Mouse (Mus musculus) gastrocnemius, adult 18-20 months (tissue): ENCODE data around the gene Med20. TPM values are rescaled to one million over a fixed set of nuclear protein-coding genes. Genes with fewer than 3 reads are reported as not detected.
"Not testable (repeated sequence)": the region's sequence is repeated elsewhere in the genome, so short reads cannot be mapped to it uniquely, and the experiment has no call there.

ENCODE experiments used
- DNase-seq: peaks from one replicate; pipeline ENCODE4 v3.0.0; 2021; ENCODE audit warnings: low spot score
- total RNA-seq, 2 experiments: library from RNA; stranded (reverse); gene quantifications; 2 replicates each; pipeline ENCODE4 v1.2.3; 2021

The Med20 gene
- total RNA-seq, 2 experiments from 2014 or later = 14.7 to 15.4 TPM

DNA sequence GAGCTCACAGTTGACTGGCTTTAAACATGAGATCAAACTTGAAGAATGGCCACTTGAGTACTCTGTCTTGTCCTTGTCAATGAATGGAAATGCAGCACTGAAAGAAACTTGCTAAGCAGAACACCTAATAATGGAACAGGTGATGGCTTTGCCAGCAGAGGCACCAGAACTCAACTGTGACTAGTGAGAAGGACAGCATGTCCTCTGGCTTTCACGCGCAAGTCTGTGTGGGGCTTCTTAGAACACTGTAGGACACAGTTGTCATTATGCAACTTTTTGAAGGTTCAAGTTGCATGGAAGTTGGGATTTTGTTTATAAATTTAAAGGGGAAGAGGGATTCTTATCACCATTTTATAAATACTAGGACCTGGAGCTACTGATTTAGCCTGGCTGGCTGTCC lies 13.7 kb downstream of the Med20 start:
- peak; percentile 53 for DNase-seq

DNA sequence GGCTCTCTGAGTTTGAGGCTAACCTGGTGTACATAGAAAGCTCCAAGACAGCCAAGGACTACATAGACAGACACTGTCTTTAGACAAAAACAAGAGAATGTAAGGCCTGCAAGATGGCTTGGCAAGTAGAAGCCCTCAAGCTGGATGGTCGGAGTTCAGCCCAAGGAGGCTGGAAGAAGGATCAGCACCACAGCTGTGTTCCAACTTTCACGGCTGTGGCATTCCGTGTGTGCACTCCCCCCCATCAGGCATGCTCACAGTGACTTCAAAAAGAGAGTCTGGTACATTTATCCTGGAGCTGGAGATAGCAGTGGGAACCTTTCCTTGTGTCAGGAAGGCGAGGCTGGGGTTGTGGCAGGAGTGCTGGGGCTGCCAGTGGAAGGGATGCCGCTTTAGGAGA lies 14.6 kb downstream of the Med20 start:
- no peak for DNase-seq

DNA sequence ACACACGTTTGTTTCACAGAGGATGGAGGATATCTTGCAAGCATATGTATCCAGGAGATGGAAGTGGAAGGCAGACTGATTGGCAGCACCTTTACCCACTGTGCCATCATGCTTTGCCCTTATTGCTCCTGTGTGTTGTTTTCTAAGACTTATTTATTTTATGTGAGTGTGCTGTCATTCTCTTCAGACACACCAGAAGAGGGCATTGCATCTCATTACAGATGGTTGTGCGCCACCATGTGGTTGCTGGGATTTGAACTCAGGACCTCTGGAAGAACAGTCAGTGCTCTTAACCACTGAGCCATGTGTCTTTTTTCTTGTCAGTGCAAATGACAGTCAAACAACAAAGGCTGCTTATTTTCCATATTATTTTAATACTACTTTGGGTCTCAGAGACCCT lies 16.4 kb downstream of the Med20 start:
- no peak for DNase-seq

DNA sequence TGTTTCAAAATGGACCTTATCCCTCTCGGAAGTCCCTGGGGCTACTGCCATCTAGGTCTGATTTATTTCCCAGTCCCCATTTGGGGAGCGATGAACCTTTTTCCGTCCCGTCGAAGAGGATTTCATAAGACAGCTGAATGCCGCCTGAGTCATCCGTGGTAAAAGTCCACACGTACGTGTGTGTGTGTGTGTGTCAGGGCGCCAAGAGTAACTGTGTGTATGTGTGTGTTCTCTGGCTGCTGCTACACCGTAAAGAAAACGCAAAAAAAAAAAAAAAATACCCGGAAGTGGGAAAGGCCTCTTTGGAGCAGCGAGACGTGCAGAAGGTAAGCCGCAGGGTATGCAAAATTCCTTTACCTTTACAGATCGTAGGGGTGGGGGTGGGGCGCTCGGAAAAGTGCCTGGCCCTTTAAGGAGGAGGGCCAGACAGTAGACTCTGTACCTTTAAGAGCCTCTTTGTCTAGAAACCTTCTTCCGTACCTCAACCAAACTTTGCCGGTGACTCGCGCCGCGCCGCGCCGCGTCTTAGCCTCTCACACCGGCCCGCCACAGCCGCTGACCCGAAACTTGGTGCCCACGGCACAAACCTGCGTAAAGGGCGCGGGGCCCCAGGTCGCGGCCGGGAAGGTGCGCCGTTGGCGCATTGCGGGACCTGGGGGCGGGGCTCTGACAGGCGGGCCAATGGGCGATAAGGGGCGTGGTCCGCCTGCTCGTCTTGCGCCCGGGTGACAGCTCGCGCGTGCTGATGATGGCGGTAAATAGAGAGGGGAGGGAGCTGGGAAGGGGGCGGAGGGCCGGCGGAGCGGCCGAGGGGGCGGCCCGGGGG lies 17.7 kb downstream of the Med20 start:
- DNase-seq = peak; percentile 94

DNA sequence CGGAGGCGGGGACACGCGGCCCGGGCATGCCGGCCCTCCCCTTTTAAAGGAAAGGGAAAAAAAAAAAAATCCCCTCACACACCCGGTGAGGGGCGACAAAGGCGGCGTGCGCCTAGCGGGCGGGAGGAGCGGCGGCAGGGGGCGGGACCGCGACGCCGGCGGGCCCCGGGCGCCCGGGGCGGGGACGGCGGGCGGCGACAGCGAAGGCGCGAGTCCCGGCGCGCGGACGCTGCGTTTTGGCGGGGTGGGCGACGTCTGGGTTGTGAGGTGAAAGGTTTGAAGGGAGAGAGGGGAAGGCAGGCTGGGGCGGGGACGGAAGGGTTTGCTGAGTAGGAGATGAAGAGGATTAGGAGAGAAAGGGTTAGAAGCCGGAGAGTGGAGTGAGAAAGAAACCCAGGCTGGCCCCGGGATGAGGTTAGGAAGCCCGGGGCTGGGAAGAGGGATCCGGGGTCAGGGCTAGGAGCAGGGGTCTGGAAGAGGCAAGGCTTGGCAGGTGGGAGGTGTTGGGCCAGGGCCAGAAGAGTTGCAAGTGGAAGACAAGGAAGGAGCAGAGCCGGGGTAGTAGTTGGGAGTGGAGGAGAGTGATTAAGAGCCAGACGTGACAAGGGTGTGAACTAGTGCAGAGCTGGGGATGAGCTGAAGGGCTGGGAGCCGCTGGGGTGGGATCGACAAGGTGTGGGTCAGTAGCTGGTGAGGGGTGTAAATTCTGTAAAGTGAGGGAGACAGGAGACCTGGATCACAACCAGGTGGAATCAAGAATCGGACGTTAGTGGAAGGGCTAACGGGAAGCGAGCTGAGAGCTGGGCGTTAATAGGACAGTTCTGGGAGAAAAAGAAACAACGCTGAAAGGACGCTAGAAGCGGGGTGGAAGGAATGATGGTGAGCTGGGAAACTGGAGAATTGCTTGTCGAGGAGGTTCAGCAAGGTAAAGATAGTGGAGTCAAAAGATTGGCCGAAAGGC lies 18.6 kb downstream of the Med20 start:
- DNase-seq = peak; percentile 34

DNA sequence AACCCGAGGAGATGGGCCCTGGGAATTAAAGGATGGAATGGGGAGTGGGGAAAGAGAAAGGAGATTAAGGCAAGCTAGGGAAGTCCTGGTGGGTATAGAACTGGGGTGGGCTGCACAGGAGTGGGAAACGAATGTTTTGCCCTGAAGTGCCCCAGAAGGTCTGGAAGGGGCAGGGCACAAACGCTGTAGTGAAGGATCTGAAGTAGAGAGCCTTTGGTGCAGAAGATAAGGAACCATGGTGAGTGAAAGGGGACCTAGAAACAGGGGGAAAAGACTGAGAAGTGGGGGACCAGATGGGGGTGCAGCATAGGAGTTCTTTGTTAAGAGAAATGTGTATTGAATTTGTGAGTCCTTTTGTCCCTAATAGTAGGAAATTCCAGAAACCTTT lies 19.3 kb downstream of the Med20 start, which contains the start of gene Usp49:
Gene Usp49, plus strand, starts transcription at position 13 of the 388 bp plus-strand sequence.
- DNase-seq = no peak

DNA sequence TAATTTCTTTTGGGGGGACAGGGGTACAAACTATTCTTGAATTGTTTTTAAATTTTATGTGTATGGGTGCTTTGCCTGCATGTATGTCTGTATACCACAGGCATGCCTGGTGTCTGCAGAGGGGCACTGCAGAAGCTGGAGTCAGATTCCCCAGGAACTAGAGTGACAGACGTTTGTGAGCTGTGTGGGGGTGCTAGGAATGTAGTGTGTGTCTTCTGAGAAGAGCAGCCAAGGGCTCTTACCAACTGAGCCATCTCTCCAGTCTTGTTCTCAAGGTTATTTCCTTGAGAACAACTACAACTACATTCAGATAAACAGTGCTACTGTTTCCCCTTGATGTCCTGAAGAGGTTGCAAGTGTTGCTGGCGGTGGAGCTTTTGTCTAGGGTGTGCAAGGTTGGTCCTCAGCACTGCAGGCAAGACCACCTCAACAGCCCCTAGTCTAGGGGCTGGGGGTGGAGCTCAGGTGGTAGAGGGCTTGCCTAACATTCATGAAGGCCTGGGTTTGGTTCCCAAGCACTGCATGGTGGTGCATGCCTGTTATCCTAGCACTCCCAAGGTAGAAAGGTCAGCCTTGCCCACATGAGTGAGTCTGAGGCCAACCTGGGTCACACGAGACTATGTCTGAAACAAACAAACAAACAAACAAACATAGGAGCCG lies 20.9 kb downstream of the Med20 start:
- DNase-seq = no peak

DNA sequence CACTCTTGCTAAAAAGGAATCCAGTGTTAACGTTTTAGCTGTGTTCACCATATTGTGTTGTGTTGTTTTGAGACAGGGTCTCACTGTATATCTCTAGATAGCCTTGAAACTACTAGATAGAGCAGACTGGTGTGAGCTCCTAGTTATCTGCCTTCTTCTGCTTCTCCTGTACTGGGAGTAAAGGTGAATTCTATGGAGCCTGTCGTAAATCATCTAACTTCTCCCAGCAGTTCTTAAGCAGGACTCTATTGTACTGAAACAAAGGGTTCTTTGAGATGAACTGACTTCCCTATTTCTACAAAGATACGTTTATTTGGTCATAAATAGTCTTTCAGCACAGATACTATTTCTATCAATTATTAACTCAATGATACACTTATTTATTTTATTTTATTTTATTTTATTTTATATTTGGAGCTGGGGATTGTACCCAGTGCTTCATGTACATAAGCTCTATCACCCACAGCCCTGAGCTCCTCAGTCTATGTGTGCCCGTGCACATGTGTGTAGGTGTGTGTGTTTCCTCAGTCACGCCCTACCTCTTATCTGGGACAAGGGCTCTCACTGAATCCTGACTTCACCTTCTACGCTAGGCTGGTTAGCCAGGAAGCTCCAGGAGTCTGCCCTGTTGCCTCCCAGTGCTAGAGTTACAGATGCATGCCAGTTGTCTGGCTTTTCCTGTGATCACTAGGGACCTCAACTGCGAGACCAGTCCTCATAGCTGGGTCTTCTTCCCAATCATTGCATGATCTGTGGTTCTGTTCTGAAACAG lies 22.8 kb downstream of the Med20 start:
- DNase-seq = no peak

DNA sequence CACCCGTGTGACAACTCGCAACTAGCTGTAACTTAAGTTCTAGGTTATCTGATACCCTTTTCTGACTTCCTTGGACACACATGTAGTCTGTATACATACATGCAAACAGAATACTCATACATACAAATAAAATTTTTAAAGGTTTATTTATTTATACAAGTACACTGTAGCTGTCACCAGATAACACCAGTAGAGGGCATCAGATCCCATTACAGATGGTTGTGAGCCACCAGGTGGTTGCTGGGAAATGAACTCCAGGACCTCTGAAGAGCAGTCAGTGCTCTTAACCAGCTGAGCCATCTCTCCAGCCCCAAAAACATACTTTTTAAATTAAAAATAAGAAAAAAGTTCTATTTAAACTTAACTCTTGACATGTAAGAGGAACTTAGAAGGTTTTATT lies 31.6 kb downstream of the Med20 start:
- DNase-seq = no peak

DNA sequence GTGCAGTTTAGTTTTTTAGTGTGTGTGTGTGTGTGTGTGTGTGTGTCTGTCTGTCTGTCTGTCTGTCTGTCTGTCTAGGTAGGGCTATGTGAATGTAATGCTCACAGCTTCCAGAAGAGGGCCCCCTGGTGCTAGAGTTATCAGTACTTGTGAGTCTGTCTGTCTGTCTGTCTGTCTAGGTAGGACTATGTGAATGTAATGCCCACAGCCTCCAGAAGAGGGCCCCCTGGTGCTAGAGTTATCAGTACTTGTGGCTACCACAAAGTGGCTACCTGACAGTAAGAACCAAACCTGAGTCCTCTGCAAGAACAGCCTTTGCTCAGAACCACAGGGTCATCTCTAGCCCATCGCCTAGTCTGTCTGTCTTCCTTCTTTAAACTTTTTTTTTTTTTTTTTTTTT lies 35.3 kb downstream of the Med20 start:
- DNase-seq = peak; percentile 64

DNA sequence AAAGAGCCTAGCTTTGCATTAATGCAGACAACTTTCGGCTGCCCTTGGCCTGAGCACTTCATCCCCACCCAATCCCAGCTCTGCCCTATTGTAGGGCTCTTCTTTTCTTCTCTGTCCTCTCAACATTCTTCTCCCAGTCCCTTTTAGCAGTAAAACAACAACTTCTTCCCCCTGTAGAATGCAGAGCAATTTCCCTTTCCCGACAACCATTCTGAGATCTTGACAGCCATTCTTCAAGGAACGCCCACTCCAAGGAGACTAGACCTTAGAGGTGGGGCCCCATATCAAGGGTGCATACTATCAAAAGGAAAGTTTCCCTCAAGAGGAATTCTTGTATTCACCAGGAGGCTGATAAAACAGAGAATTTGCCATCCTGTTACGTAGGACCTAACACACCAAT lies 37.6 kb downstream of the Med20 start:
- DNase-seq = no peak

DNA sequence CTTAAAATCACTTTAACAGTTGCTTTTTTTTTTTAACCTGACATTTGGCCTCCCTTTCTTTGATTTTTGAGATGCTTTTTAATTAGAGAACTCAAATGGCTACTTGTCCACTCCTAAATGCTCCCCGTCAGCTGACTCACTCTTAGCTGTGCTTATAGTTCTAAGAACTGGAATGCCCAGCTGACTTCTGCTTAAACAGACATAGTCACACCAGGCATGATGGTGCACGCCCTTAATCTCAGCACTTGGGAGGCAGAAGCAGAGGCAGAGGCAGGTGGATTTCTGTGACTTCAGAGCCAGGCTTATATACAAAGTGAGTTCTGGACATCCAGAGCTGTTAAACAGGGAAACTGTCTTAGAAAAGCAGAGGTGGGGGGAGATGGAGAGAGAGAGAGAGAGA lies 40.6 kb downstream of the Med20 start:
- no peak for DNase-seq

DNA sequence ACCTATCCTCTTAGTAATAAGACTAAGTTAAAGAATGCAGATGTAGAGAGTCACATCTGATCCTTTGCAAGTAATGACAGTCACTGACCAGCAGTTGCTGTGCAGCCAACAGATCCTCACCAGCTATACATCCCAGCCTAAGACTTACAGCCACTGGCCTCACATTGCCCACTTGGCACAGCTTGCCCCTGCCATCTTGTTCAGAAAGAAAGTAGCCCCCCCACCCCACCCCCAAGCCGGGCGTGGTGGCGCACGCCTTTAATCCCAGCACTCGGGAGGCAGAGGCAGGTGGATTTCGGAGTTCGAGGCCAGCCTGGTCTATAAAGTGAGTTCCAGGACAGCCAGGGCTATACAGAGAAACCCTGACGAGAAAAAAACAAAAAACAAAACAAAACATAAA lies 43.0 kb downstream of the Med20 start:
- not testable (repeated sequence) for DNase-seq

DNA sequence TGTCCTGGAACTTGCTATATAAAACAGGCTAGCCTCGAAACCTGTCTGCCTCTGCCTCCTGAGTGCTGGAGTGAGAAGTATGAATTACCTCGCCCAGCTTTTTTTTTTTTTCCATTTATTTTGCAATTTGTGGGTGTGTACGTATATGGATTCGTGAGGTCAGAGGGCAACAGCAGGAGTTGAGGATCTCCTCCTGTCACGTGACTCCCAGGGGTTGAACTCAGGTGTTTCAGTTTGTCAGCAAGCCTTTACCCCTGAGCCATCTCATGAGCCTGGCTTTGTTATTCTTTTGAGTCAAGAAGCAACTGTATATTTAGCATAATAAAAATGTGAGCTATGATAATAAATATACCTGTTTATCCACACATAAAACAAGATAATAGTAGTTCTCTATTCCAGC lies 44.3 kb downstream of the Med20 start:
- no peak for DNase-seq

DNA sequence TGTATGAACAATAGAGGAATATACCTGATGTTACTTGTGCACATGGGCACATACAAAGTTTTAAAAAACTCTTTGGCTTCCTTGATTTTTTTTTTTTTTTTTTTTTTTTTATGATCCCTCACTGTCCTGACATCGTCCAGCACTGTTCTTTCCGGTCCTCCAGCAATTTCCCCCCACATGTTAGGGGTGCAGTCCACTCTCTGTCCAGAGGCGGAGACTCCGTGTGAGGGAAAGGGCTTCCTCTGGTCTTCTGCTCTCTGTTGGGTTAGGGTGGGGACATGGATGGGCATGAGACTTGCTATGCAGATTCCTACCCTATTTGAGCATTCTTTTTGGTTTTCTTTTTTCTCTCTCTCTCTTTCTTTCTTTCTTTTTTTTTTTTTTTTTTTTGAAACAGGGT lies 46.5 kb downstream of the Med20 start:
- no peak for DNase-seq

DNA sequence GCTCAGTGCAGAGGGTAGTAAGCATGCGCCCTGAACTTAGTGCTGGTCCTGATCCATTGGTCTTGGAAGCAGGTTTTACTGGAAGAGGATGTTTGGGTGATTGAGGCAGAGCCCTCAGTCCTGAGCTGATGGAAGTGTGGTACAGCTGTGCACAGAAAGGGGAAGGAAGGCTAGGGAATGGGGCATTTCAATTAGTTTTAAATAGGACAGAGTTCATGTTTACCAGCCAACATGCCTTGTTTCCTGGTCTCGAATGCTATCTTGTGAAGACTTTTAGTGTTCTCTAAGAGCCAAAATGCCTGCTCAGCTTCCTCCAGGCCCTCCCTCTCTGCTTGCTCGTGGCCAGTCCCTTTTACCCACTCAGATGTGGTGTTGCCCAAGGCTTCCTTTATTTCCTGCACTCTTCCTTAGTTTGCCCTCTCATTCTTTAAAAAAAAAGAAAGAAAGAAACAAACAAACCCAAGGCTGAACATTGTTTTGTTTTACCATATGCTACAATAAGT lies 47.4 kb downstream of the Med20 start:
- DNase-seq = no peak

DNA sequence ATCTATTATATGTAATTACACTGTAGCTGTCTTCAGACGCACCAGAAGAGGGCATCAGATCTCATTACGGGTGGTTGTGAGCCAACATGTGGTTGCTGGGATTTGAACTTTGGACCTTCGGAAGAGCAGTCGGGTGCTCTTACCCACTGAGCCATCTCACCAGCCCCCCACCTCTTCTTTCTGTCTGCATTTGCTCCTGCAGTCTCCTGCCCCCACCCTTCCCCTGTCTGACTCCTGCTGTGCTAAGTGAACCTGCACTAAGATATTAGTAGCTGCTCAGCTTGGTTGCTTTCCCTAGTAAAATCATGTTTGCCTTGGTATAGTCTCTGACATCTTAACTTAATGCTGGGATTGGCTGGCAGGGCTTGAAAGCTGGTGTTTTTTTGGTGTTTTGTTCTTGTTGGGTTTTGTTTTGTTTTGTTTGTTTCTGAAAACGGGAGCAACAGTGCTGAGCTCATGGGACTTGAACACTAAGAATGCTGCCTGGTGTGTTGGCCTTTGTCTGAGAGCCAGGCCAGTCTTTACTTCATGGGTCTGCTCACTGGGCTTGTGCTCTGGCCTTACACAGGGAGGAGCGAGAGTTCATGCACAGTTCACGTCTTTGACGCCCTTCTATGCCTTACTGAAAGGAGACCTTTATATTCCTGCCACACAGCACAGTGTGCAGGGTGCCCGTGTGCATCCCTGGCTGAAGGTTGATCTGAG lies 51.8 kb downstream of the Med20 start:
- DNase-seq = no peak

DNA sequence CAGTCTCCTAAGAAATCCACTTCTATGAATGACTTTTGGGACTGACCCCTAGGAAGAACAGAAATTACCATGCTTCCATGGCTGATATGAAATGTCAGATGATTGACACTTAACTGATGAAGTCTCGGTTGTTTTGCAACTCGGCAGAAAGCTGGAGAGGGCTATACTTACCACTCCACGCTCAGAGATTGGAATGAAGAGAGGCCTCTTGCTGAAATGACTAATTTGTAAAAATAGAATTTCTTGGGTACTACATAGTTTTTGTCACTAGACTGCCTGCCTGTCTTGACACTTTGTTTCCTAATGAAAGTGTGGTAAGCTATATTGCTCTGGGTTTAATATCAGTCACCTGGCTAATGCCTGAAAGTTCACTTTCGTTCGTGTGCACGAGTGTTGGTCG lies 53.1 kb downstream of the Med20 start:
- DNase-seq = no peak

DNA sequence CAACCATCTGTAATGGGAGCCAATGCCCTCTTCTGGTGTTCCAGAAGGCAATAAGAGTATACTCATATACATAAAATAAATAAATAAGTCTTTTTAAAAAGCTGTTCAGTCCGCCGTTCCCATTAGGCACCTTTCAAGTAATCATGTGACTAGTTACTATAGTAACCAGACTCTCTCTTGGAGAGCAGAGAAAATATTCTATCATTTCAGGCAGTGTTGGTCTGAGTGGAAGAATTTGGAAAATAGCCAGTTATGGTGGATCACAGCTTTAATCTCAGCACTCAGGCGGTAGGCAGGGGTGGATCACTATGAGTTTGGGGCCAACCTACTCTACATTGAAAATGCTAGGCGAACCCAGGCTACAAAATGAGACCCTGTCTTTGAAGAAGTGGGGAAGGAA lies 57.8 kb downstream of the Med20 start:
- DNase-seq = no peak

DNA sequence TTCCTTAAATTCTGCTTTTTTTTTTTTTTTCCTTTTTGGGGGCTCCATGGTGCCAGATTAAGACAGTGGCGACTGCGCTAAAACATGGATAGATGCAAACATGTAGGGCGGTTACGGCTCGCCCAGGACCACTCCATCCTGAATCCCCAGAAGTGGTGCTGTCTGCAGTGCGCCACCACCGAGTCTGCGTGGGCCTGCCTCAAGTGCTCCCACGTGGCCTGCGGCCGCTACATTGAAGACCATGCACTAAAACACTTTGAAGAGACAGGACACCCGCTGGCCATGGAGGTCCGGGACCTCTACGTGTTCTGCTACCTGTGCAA lies 60.6 kb downstream of the Med20 start:
- no peak for DNase-seq
